Mouse (Mus musculus) kidney, adult 8-10 months (tissue): ENCODE measurements at regions not wholly inside any gene's neighbourhood (a gene's known extent, or its start where the extent isn't known, plus 50 kb on each side); places are given as distances from the start of the nearest gene placed in this dataset.

Experiments
- DNase-seq, 2 experiments: peaks; one replicate each; pipeline ENCODE4 v3.0.0; 2022

DNA sequence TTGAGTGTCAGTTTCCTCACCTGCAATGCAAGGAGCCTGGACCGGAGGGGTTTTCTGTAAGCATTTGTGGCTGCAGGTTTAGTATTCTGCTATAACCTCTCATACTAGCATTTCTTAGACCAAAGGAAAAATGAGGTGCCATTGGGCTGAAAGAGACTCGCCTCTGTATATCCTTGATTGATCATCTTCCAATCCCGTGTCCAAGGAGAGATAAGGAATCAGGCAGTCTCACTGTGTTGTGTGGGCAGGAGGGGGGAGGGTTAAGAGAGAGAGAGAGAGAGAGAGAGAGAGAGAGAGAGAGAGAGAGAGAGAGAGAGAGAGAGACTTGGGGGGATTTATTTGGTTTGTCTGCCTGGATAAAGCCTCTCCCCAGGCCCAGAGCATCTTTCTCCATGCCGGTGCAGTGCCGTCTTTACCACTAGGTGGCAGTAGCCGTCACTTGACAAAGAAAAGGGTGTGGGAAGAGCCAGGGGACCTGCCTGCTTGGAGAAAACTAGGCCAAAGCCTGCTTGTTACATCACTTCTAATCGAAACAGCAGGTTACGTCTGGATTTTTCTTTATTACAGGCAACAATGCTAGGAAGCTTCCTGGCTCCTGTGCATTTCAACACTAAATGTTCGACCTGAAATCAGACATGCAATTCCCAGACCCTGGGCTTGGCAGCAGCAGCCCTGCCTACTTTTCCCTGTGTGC lies 56.1 kb upstream of the Ces5a start:
- DNase-seq = peak; percentile 27 to 73

DNA sequence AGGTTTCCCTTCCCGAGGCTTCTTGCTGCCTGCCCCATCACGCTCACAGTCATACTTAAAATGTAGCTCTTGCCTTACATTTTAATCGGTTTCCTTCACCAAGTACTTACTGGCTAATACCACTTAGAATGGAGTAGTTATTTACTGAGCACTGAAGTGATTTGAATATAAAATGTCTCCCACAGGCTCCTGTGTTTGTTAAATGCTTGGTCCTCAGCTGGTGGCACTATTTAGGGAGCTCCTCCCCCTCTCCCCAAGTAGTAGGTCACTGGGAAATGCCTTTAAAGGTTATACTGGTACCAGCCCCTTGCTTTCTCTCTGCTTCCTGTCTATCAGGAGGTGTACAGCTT lies 56.6 kb upstream of the Ces5a start:
- no peak for DNase-seq

GRCm38 (mm10) chr8:93598613-93599121 lies 63.0 kb upstream of the Ces5a start:
- DNase-seq = peak in 1 of 2 experiments; percentile 6

- no peak for DNase-seq
These were observed 63.7 kb upstream of the Ces5a start for GRCm38 (mm10) chr8:93599306-93599705.

- DNase-seq = peak in 1 of 2 experiments; percentile 3
These were observed 64.1 kb upstream of the Ces5a start for GRCm38 (mm10) chr8:93599776-93600175.

DNA sequence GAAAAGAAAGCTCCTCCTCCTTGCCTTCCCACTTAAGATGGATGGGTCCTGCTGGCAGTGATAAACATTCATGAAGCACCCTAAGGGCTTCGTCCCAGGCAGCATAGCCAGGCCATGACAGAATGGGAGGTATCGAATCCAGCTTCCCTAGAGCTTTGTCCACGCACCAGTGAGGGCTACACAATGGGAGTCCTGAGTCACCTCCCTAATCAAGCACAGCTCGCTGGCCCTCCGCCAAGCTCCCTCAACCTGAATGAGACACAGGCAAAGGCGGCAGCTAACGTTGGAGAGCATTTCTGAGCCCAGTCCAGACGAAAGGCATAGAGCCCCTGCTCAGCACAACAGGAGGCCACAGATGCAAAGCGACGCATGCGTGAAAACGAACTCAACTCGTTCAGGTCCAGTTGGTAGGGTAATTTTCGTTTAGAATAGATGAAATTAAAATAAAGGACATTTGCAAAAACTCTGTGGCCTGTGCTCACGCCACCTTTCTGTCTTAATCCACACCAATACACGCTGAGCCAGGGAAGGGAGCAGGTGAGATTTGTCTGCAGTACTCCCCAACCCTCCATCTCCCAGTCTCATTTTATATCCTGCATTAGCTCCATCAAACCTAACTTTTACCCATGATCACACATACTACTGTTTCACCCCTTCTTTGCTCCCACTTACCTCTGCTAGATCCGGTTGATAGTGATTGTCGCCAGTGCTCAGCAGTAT lies 91.3 kb upstream of the Ces5a start:
- DNase-seq = no peak

GRCm38 (mm10) chr8:93627626-93628025 lies 92.0 kb upstream of the Ces5a start:
- DNase-seq = no peak

- DNase-seq = no peak
These were observed 97.3 kb upstream of the Ces5a start for GRCm38 (mm10) chr8:93632896-93633295.

DNA sequence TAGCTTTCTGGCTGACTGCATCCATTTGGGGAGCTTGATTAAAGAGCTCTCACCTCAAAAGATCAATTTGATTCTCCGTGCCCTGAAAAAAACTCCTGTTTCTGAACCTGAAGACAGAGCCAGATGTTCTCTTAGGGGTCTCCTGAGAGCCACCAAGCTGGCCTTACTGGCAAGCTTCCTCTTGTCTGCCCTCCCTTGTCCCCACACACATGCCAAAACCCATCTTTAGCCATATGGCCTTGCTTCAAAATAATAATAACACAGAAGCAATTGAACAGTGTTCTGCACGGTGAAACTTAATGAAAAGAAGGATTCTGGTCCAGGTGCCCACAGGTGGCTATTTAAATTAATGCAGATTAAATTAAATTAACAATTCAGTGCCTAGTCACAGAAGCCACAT lies 107.1 kb upstream of the Ces5a start:
- no peak for DNase-seq

GRCm38 (mm10) chr8:93643471-93644215 lies 108.0 kb upstream of the Ces5a start:
- no peak for DNase-seq

GRCm38 (mm10) chr8:93653421-93653820 lies 117.8 kb upstream of the Ces5a start:
- DNase-seq = no peak

- DNase-seq = no peak
These were observed 118.5 kb upstream of the Ces5a start for GRCm38 (mm10) chr8:93653913-93654705.

DNA sequence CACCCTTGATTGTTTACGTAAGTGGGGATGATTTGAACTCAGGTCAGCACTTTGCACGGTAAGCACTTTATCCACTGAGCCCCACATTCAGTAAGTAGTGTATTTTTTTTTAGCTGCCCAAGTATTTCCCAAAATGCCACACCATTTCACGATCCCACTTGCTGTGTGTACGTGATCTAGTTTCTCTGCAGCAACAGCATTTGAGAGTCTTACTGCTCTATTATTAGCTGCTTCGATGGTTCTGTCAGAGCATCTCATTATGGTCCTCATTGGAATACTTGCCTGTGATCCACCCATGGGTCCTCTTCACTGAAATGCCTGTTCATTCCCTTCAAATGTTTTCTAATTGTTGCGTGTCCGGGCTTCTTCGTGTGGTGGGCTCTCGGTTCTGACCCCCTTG lies 120.1 kb upstream of the Ces5a start:
- DNase-seq = no peak

- peak; percentile 42 to 63 for DNase-seq
These were observed 126.1 kb upstream of the Ces5a start for GRCm38 (mm10) chr8:93661739-93662138.

DNA sequence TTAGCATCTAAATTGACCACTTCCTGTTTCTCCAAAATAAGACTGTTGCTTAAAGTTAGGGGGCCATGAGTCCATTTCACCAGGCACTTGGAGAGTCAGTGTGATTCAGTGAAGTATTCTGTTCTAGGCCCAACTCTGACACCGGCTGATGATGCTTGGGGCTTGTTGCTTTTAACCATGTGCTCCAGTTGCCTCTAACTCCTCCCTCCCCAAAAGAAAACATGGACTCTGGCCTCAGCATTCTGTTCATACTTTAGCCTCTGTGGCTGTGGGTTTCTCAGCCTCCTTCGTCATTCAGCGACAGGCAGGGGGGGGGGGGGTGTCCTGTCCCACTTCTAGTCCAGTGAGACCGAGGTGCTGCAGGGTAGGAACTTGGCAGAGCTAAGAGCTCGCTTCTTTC lies 126.6 kb upstream of the Ces5a start:
- peak; percentile 7 to 12 for DNase-seq

DNA sequence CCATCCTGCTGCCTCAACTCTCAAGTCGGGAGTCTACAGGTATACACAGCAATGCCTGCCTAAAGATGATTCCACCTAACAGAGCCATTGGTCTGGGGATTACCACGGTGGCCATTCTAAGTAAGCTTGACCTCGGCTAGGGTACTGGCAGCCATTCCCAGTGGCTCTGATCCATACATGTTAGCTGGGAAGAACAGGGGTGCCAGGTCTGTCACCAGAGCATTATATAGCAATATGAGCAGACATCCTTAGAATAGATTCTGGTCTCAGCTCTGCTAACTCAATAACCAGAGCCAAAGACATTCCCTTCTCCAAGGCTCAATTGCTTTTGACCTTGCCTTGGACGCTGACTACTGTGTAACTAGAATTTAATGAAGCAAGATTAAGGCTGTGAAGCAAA lies 128.2 kb upstream of the Ces5a start:
- DNase-seq = no peak

DNA sequence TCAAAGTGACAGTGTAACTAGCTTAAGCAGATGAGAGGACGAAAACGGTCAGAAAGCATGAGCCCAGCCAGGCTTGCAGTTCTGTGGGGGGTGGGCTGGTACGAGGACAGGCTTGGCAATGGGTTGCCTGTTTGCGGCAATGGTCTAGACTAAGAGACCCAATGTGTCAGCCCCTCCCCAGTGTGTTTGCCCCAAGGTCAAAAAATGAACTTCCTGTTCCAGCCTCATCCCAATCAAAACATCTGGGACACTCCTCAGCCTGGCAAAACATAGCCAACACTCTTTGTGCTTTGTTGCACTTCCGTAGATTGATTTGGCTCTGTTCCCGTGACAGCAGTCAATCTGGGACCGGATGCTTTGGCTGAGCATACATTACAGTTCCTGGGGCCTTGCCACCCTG lies 132.7 kb upstream of the Ces5a start:
- DNase-seq = peak in 1 of 2 experiments; percentile 4

GRCm38 (mm10) chr8:93674721-93675120 lies 135.0 kb upstream of the Gnao1 start:
- DNase-seq = no peak

DNA sequence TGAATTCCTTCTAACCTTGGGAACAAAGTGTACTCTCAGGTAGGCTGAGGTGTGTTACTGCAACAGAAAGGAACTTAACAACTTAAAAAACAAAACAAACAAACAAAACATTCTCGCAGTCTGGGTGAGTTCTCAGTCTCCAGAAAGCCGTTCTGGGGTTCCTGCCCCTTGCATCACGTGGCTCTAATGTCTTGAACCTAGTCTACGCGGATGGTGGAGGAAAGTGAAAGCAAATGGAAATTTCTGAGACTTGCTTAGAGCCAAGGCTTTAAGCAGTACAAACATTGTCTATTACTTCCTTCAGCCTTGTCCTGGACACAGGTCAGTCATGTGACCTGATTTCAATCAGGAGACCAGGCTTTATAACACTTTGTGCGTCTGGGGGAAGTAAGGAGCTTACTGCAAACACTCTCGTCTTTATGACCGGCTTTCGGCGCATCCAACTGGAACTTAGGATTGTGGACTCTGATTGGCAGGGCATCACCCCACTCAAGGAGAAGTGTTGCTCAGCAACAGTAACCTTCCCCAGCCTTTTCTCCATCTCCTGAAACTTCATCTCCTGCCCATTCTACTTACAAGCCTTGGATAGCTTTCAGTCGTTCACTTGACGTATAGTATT lies 125.9 kb upstream of the Gnao1 start:
- DNase-seq = no peak

DNA sequence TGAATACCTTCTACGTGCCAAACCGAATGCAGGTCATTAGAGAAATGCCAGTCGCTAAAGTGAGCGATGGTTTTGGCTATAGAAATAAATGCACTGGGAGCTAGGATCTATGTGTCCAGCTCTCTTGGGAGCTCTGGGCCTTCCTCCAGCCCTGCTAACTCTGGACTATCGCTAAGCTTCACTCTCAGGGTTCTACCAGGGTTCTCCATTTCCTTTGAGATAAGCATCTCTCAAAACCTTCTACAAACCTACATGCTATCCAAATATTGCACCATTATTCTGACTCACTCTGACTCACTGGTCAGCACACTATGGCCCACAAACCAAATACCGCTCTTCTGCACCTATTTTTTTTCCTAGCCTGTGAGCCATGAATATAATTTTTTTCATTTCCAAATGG lies 125.4 kb upstream of the Gnao1 start:
- no peak for DNase-seq

GRCm38 (mm10) chr8:93688845-93689244 lies 120.9 kb upstream of the Gnao1 start:
- no peak for DNase-seq

DNA sequence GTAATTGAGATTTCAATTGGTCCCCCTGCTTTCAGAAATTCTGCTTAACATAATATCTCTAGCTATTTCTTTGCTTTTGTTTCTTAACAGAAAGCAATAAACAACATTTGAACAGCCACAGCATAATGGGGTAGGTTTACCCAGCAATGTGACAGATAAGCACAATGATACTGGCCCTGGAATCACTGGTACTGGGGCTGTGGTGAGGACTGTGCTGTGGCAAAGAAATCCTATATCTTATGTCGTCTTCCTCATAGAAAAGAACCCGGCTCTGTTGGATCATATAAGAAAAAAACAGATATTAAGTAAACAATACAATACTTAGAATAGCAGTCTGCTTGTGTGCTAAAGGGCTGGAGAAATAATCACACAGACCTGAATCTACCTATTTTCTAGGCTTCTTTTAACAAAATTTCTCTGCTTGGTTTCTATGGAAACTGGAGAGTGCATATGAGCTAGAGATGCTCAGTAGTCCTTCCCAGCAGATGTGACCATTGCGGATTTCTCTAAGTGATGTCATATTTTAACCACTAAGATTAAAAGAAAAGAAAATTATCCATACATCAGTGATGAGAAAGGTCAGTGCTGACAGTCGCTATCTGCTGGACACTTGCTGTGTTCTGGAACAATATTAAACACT lies 119.8 kb upstream of the Gnao1 start:
- DNase-seq = no peak
